Mouse (Mus musculus) hindbrain, embryonic 13.5 days (tissue): ENCODE measurements around the gene Dnhd1. TPM values are rescaled to one million over a fixed set of nuclear protein-coding genes. Genes with fewer than 3 reads are reported as not detected.

ENCODE experiments used
- ATAC-seq: fragments of 200-750 bp; cut with Nextera tagmentation; 2 replicates; pipeline ENCODE4 v1.8.0; 2017; ENCODE audit warnings: moderate TSS enrichment; ENCODE audit not compliant: low FRiP score
- H3K27ac ChIP-seq: fragments of 300-500 bp; sonication (generic); 2 replicates; pipeline ENCODE4 v1.5.1; 2015; ENCODE audit warnings: inconsistent platforms, mild to moderate bottlenecking, moderate library complexity
- H3K27me3 ChIP-seq: fragments of 300-500 bp; sonication (generic); 2 replicates; pipeline ENCODE4 v1.6.1; 2015; ENCODE audit warnings: mild to moderate bottlenecking, inconsistent platforms
- H3K36me3 ChIP-seq: fragments of 300-500 bp; sonication (generic); 2 replicates; pipeline ENCODE4 v1.6.1; 2015; ENCODE audit warnings: mild to moderate bottlenecking, inconsistent platforms
- H3K4me1 ChIP-seq: fragments of 300-500 bp; sonication (generic); replicated peaks from 2 replicates; pipeline ENCODE4 v1.6.1; 2015; ENCODE audit warnings: inconsistent platforms
- H3K4me2 ChIP-seq: fragments of 300-500 bp; sonication (generic); 2 replicates; pipeline ENCODE4 v1.6.1; 2015; ENCODE audit warnings: inconsistent platforms, mild to moderate bottlenecking, moderate library complexity
- H3K4me3 ChIP-seq: fragments of 300-500 bp; sonication (generic); 2 replicates; pipeline ENCODE4 v1.5.1; 2015; ENCODE audit warnings: mild to moderate bottlenecking, inconsistent platforms
- H3K9ac ChIP-seq: fragments of 300-500 bp; sonication (generic); 2 replicates; pipeline ENCODE4 v1.6.1; 2015; ENCODE audit warnings: mild to moderate bottlenecking, inconsistent platforms
- H3K9me3 ChIP-seq: fragments of 300-500 bp; sonication (generic); 2 replicates; pipeline ENCODE4 v1.6.1; 2016; ENCODE audit warnings: inconsistent platforms
- WGBS: fragments of 180-500 bp; shearing (Covaris S2); methylation state at CpG from one replicate; pipeline ENCODE4 v1.1.7; 2015; 5-methylcytosine and 5-hydroxymethylcytosine counted together
- polyA plus RNA-seq: library from polyadenylated mRNA; unstranded; fragments of >200 nt; fragmentation: Nextera tagmentation; extraction: Ambion mirVana; gene quantifications from 2 replicates; pipeline ENCODE4 v1.2.1, GENCODE M21; 2015

Dnhd1 gene
- 1.1 and 1.4 TPM in 2 replicates for polyA plus RNA-seq

- Histone ChIP-seq H3K36me3 (0 out of 2 replicates have a peak, but pooled peaks cover 5% of the 10 kb centered on the region), H3K9me3 (no peaks in the 10 kb centered on the region), H3K27me3 (no peaks in the 10 kb centered on the region), H3K4me3 (peak within 1 kb of the TSS; percentile 36), H3K9ac (peak within 1 kb of the TSS; percentile 63), H3K4me2 (peak within 1 kb of the TSS; percentile 69), H3K27ac (no peak within 1 kb of the TSS), H3K4me1 (peaks cover 9% of the 10 kb centered on the region)
- WGBS = 1% methylated on average over 17 of the region's 17 CpGs
- peak; percentile 94 for ATAC-seq
Measured at GRCm38 (mm10) chr7:105650639-105651435, at the start of gene Dnhd1. TSS of gene Dnhd1 (plus strand) at chr7:105650827.

- Histone ChIP-seq H3K27ac (no peak overlapping the region), H3K9ac (no peak overlapping the region), H3K4me2 (no peak overlapping the region), H3K4me3 (no peak overlapping the region), H3K9me3 (no peaks in the 10 kb centered on the region), H3K4me1 (no peaks in the 10 kb centered on the region), H3K36me3 (no peaks in the 10 kb centered on the region), H3K27me3 (no peaks in the 10 kb centered on the region)
- 38% methylated on average over 9 of the region's 9 CpGs for WGBS
- peak; percentile 60; the same call in 1 of the 2 replicates for ATAC-seq
Measured at GRCm38 (mm10) chr7:105602860-105603623, 47.6 kb upstream of the Dnhd1 start.

DNA sequence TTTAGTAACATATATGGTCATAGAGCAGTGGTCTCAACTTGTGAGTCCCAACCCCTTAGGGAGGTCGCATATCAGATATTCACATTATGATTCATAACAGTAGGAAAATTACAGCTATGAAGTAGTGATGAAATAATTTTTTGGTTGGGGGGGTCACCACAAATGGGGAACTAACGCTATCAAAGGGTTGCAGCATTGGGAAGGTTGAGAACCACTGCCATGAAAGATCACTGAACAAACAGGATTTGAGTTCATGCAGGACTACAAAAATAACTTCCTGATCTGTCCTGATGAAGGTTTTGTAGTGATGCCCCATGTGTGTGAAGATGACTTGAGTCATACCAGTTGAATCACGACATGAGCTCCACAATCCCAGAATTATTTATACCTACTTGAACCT, 42.2 kb upstream of the Dnhd1 start:
- H3K9ac ChIP-seq = no peak overlapping the region
- H3K4me2 ChIP-seq = no peak overlapping the region
- H3K4me1 ChIP-seq = no peaks in the 10 kb centered on the region
- no peak for ATAC-seq
- WGBS = 88% methylated on average over 3 of the region's 3 CpGs
- H3K4me3 ChIP-seq = no peak overlapping the region
- no peak overlapping the region for H3K27ac ChIP-seq
- no peaks in the 10 kb centered on the region for H3K9me3 ChIP-seq
- H3K36me3 ChIP-seq = peaks cover 47% of the 10 kb centered on the region
- H3K27me3 ChIP-seq = no peaks in the 10 kb centered on the region

DNA sequence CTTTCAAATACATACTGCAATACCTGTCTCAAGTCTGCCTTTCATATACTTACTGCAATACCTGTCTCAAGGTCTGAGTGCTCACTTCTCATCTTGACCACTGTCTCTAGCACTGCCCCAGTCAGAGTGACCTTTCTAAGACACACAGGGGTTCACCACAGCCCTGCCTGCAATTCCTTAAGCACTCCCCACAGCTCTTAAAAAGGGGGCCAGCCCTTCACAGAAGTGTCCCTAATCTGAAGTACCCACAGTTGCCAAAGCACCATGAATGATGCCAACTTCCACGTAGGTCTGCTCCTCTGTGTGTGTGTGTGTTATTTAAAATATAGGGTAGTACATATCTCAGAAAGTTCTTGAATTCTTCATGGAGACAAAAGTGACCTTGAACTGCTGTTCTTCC, 38.9 kb upstream of the Dnhd1 start:
- H3K4me3 ChIP-seq = no peak overlapping the region
- no peak overlapping the region for H3K4me2 ChIP-seq
- no peak for ATAC-seq
- H3K27me3 ChIP-seq = no peaks in the 10 kb centered on the region
- H3K9ac ChIP-seq = no peak overlapping the region
- H3K9me3 ChIP-seq = no peaks in the 10 kb centered on the region
- H3K27ac ChIP-seq = no peak overlapping the region
- peaks cover 80% of the 10 kb centered on the region for H3K36me3 ChIP-seq
- H3K4me1 ChIP-seq = no peaks in the 10 kb centered on the region
- 100% methylated on average over 1 of the region's 1 CpGs for WGBS

DNA sequence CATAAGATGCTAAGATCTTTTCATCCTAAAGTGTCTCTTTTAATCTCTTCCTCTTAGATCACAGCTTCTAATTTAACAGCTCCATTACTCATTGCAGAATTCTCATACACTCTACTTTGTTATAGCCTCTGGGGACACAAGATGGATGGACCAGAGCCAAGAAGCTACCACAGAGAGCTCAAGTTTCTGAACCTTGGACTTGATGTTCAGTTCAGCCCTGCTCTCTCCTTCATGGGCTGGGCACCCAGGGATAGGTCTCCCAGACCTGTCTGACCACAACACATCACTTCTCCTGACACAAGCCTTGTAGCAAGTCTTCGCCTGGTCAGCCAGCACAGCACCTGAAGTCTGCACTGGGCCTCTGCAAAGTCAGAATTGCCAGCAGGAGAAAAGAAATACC, 36.2 kb upstream of the Dnhd1 start:
- WGBS = 96% methylated on average over 1 of the region's 1 CpGs
- ATAC-seq = no peak
- Histone ChIP-seq H3K9ac (no peak overlapping the region), H3K36me3 (peaks cover 100% of the 10 kb centered on the region), H3K9me3 (no peaks in the 10 kb centered on the region), H3K27ac (no peak overlapping the region), H3K4me3 (no peak overlapping the region), H3K27me3 (no peaks in the 10 kb centered on the region), H3K4me2 (no peak overlapping the region), H3K4me1 (no peaks in the 10 kb centered on the region)

GRCm38 (mm10) chr7:105615720-105616119, 34.9 kb upstream of the Dnhd1 start:
- ATAC-seq = no peak
- WGBS = 92% methylated on average over 1 of the region's 1 CpGs
- no peaks in the 10 kb centered on the region for H3K4me1 ChIP-seq

GRCm38 (mm10) chr7:105616561-105616960, 34.1 kb upstream of the Dnhd1 start:
- no peak overlapping the region for H3K4me2 ChIP-seq
- no peak for ATAC-seq
- no peak overlapping the region for H3K4me3 ChIP-seq
- no peak overlapping the region for H3K9ac ChIP-seq
- no peaks in the 10 kb centered on the region for H3K27me3 ChIP-seq
- no peaks in the 10 kb centered on the region for H3K9me3 ChIP-seq
- H3K36me3 ChIP-seq = peaks cover 100% of the 10 kb centered on the region
- H3K27ac ChIP-seq = no peak overlapping the region
- WGBS = 93% methylated on average over 6 of the region's 6 CpGs
- no peaks in the 10 kb centered on the region for H3K4me1 ChIP-seq

More at GRCm38 (mm10) chr7:105615720-105616119, 34.9 kb upstream of the Dnhd1 start:
- Histone ChIP-seq H3K9ac (no peak overlapping the region), H3K36me3 (peaks cover 100% of the 10 kb centered on the region), H3K4me2 (no peak overlapping the region), H3K4me3 (no peak overlapping the region), H3K27me3 (no peaks in the 10 kb centered on the region), H3K27ac (no peak overlapping the region), H3K9me3 (no peaks in the 10 kb centered on the region)

DNA sequence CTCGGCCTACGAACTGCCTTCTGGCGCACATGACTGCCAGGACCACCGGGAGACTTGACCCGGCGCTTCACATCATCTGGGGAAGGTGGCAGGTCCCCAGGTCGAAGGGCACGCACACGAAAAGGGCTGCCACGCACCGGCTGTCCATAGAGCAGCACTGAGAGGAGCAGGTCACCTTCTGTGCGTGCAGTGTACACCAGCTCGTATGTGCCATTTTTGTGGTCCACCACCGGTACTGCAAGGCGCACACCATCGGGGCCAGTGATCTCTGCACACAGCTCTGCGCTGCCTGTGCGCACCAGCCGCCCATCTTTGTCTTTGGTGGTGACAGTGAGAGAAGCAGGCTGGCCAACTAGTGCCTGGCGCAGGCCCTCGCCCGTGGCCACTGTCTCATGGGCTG, 32.8 kb upstream of the Dnhd1 start:
- 98% methylated on average over 22 of the region's 22 CpGs for WGBS
- no peak for ATAC-seq

DNA sequence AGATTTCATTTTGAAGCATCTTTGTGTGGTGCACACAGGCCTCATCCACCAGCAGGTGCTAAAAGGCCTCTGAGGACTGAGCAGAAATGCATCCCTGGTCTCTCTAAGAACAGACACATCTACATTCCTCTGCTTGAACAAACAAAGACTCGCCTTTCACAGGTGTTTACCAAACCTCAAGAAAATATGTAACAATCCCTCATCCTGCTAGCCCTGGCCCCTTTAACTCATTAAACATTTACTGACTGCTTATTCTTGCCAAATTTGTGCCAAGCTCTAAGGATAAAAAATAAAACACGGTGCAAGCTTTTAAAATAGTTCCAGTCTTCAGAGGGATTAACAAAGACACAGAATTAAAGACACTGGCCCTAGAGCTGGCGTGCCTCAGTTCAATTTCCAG, 30.9 kb upstream of the Dnhd1 start:
- H3K9ac ChIP-seq = no peak overlapping the region
- H3K27ac ChIP-seq = no peak overlapping the region
- 94% methylated on average over 3 of the region's 3 CpGs for WGBS
- H3K4me3 ChIP-seq = no peak overlapping the region
- no peak overlapping the region for H3K4me2 ChIP-seq
- ATAC-seq = no peak
- H3K9me3 ChIP-seq = no peaks in the 10 kb centered on the region
- no peaks in the 10 kb centered on the region for H3K4me1 ChIP-seq
- H3K36me3 ChIP-seq = peaks cover 100% of the 10 kb centered on the region
- H3K27me3 ChIP-seq = no peaks in the 10 kb centered on the region

More for the DNA sequence above, 32.8 kb upstream of the Dnhd1 start:
- Histone ChIP-seq H3K36me3 (peaks cover 100% of the 10 kb centered on the region), H3K4me1 (no peaks in the 10 kb centered on the region), H3K4me3 (no peak overlapping the region), H3K9ac (no peak overlapping the region), H3K9me3 (no peaks in the 10 kb centered on the region), H3K27me3 (no peaks in the 10 kb centered on the region), H3K27ac (no peak overlapping the region), H3K4me2 (no peak overlapping the region)

DNA sequence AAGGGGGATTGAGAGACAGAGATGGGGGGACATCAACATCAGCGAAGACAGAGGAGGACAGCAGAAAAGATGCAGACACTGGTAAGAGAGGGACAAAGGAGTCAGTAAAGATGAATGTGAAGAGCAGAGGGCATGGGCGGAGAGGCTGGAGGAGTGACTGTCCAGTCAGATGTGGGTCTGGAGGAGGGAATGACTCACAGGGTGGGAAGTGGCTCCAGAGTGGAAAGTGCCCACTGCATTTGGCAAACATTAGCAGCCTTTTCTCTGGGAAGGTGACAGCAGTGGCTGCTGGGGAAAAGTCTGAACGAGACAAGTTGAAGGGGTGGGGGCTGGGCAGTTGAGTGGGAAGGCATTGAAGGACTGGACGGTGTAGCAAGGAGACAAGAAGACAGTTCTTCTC, 29.6 kb upstream of the Dnhd1 start:
- peaks cover 97% of the 10 kb centered on the region for H3K36me3 ChIP-seq
- H3K9me3 ChIP-seq = no peaks in the 10 kb centered on the region
- no peak overlapping the region for H3K4me2 ChIP-seq
- no peak for ATAC-seq
- no peak overlapping the region for H3K27ac ChIP-seq
- H3K9ac ChIP-seq = no peak overlapping the region
- 80% methylated on average over 4 of the region's 4 CpGs for WGBS
- no peak overlapping the region for H3K4me3 ChIP-seq
- 0 out of 2 replicates have a peak, but pooled peaks cover 5% of the 10 kb centered on the region for H3K4me1 ChIP-seq
- no peaks in the 10 kb centered on the region for H3K27me3 ChIP-seq

DNA sequence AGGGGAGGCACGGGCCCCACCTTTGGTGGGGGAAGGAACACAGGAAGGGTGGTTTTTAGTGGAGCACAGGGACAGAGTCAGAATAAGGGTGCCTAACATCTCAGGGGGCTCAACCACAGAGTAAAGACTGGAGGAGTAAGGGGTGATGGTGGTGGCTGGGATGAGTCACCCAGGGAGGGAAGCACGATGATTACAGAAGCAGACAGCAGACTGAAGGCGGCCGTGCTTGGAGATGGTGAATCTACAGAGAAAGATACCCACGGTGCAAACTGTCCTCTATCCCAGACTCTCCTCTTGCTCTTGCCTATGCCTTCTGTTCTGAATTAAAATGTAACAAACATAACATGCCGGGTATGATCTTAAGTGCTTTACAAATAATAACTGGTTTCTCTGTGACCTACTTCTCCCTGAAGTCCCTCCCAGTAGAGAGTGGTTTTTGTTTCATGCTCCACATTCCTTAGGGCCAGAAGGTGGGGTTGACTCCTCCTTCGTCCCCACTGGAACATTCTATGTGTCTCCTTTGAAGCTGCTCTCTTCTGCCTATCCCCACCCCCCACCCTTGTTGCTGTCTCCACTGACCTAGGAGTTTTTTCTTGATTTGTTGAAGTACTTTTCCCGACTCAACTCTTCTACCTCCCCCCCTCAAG, 28.9 kb upstream of the Dnhd1 start:
- no peak overlapping the region for H3K27ac ChIP-seq
- no peak overlapping the region for H3K9ac ChIP-seq
- H3K27me3 ChIP-seq = no peaks in the 10 kb centered on the region
- 85% methylated on average over 8 of the region's 8 CpGs for WGBS
- ATAC-seq = no peak
- 0 out of 2 replicates have a peak, but pooled peaks cover 5% of the 10 kb centered on the region for H3K4me1 ChIP-seq
- no peaks in the 10 kb centered on the region for H3K9me3 ChIP-seq
- H3K36me3 ChIP-seq = peaks cover 90% of the 10 kb centered on the region
- no peak overlapping the region for H3K4me3 ChIP-seq
- no peak overlapping the region for H3K4me2 ChIP-seq

GRCm38 (mm10) chr7:105625397-105625796, 25.2 kb upstream of the Dnhd1 start:
- WGBS = 74% methylated on average over 6 of the region's 6 CpGs
- Histone ChIP-seq H3K27me3 (no peaks in the 10 kb centered on the region), H3K36me3 (peaks cover 53% of the 10 kb centered on the region), H3K9me3 (no peaks in the 10 kb centered on the region), H3K9ac (no peak overlapping the region), H3K4me3 (no peak overlapping the region), H3K4me1 (peaks cover 26% of the 10 kb centered on the region), H3K27ac (no peak overlapping the region), H3K4me2 (no peak overlapping the region)
- no peak for ATAC-seq
